Mouse (Mus musculus) urinary bladder, postnatal 36 days (tissue): ENCODE measurements around the gene Erlec1.

Source experiments
- DNase-seq, 2 experiments: peaks; one replicate each; pipeline ENCODE4 v3.0.0; 2022; ENCODE audit warnings: low spot score in 2 of 2, mixed read lengths in 1 of 2

The Erlec1 gene

DNA sequence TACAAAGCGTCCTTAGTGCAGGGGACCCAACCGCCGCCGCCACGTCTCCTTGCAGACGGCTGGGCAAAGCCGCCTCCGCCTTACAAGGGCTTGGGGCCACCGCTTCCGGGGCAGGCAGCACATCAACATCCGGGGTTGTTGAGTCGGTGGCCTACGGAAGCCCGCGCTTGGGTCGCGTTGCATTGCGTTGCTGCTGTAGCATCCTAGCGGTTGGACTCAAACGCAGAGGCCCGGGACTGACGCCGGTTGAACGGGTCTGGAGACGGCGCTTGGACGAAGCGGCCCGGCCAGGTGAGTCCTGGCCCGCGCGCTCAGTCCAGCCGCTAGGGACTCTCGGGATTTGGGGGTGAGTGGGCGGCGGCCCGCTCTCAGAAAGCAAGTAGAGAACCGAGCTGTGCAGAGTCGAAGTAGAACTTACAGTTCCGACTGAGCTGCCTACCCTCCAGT, at the start of gene Erlec1:
Gene Erlec1 (minus strand): TSS at position 57 of the 447 bp plus-strand sequence.
- DNase-seq = peak; percentile 77 to 88

DNA sequence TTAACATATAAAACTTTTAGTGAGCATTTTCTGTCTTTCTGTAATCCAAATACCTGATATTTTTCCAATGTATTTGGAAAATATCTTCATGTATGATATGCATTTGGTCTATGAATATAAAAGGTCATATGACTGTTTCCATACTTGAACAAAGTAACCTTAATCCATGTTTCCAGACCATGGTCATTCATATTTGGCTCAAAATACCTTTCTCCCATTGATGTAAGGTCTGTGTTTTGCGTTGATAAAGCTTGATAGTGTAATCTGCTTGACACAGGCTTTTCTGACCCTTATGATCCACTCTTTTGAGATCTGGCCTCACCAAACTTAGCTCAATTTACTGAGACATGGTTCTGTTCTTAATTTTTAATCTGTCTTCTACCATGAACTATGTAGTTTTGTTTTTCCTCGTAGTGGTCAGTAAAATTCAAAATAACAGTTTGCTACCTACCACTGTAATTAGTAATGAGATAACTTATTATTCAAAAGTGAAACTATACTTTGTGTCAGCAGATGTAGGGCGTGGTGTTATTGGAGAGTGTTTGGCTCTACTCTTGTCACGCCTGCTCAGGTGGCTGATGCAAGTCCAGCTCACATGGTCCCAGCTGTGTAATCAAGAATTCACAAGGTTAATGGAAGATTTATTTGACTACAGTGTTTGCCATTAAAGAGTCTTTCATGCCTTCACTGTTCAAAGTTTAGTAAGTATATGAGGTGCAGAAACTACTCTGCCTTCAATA, 47.2 kb upstream of the Erlec1 start:
- DNase-seq = no peak

DNA sequence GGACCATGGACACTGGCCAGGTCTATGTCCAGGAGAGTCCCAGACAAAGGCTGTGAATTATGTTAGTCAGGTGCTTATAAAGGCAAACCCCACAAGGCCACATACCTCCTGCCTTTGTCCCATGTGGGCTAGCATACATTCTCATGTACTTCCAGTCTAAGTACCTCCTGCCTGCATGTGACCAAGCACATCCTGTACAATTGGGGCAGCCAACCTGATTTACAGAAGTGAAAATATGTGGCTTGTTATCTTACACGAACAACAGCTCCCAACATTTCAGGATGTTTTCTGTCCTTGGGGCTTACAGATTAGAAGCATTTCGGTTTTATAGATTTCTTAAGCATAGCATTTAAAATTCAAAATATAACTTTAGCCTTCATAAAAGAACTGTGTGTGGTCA, 45.9 kb upstream of the Erlec1 start:
- no peak for DNase-seq

DNA sequence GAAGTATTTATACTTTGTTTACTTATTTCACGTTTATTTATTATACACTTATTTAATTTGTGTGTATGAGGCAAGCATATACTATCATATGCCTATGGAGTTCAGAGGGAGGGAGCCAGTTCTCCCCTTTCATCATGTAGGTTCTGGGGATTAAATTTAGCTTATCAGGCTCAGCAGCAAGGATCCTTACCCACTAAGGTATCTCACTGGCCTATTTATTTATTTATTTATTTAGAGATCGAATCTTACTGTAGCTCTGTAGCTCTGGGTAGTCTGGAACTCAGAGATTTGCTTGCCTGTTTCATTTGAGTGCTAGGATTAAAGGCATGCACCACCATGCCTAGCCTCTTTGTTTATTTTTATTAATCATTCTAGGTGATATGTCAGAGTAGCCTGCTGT, 44.6 kb upstream of the Erlec1 start:
- DNase-seq = no peak

DNA sequence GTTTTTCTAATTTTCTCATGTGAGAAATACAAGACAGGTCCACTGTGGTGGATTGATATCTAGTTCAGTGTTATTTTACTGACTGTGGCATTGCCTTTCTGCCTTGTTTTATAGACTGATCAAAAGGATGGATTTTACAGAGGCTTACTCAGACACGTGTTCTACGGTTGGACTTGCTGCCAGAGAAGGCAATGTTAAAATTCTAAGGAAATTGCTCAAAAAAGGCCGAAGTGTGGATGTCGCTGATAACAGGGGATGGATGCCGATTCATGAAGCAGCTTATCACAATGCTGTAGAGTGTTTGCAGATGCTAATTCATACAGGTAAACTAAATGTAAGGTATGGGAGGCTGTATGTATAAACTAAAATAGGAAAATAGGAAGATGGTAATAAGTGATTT, 44.1 kb upstream of the Erlec1 start:
- DNase-seq = no peak

DNA sequence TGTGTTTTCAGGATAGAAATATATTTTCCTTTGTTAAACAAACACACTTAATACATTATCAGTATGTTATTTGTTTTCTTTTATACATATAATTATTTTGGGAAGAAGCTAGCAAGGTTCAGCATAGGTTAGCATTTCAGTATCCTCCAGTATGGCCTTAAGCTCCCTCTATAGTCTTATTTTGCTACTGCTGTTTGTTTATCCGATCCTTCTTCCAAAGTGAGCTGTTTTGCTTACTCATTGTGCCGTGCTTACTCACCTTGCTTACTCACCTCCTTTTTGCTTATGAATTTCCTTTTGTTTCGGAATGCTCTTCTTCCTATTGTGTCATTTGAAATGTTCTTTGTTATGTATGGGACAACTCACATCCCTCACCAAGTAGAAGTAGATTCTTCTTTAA, 42.5 kb upstream of the Erlec1 start:
- DNase-seq = no peak

DNA sequence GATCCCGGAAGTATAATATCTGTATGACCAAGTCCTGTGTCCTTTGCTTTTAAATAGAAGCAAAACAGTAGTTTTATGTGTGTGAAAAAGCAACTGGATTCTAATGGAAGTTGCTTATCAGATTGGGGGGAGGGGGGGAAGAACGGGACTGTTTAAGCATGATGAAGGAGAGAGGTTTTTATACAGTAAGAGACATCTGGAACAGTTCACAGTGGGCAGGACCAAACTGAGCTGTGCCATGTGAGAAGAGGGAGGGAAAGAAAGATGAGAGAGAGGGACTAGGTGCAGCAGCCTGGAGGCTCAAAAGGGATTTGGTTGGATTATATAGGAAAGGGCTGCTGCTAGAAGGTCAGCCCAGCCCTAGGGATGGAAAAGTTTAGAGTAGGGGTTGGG, 32.5 kb upstream of the Erlec1 start:
- DNase-seq = no peak

DNA sequence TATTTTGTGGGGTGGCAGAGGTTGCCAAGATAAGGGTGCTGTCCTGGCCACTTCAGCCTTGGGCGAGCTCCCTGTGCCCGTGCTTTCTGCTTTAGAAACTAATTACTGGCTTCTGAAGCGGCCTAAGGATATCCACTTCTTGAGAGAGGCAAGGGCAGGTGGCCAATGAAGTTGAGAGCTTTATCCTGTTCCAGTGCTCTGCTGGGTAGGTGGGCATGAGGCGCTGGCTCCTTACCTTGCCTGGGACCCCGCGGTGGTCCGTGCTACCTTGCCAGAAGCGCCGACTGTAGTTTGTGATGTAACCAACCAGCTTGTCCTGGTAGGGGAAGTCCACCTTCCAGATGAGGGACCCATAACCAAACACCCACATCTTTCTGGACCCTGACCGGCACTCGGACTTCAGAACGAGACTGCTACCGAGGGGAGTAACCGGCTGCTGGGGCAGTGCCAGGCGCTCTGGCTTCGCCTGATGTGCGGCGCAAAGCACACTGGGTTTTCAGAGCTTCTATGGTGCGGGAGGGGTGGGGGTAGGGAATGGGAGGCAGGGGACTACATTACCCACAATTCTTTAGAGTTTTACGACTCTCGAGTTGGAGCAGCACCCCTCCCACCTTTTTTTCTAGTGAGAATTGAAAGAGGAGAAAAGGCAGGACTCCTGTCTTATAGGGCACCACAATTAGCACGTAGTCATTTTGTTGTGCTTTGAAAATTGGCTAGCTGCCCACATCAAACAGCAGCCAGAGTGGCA, 31.9 kb upstream of the Erlec1 start, which contains the start of gene Chac2:
Gene Chac2 (minus strand): TSS at position 474 of the 748 bp plus-strand sequence.
- peak; percentile 62 to 84 for DNase-seq

DNA sequence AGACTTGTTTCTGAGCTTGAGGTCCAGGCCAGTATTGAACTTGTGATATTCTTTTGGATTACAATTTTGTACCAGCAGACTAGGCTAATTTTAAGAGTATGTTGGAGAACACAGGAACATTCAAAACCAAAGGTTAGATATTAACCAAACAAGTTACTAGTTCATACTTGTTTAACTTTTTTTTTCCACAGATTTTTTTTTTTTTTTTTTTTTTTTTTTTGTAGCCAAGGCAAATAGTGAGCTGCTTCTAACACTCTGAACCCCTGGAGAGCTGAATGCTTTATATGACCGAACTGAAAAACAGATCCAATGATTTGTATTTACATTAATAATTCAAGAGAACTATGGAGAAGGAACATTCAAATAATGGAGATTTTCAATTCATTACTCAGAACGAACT, 31.1 kb upstream of the Erlec1 start:
- DNase-seq = no peak

DNA sequence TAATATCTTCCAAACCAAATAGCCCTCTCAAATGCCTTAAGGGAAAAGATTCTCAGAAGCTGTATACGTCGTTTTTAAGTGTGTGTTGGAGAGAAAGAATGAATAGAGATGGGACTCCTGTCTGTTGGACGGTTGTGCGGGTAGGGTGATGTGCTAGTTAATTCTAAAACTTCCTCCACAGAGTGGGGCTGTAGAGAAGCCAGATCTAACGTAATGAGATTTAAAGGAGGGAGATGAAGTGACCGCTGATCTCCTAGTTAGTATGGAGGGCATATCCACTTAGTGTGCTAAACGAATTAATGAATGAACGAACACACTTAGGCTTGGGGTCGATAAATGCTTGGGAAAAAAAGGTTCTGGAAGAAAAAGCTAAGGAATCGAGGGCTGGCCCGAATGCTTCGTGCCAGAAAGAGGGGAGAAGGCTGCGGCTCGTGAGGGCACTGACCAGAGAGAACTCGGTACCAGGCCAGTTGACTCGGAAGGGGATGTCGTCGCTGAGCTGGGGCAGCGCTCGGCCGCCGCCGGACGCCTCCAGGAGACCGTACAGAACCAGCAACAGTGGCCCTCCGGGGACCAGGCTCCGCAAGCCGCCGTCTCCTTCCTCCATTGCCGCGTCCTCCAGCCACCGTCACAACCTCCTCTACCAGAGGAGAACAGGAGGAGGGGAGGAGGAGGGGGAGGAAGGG, 523 bp downstream of the Erlec1 start:
- peak; percentile 27 to 34 for DNase-seq

DNA sequence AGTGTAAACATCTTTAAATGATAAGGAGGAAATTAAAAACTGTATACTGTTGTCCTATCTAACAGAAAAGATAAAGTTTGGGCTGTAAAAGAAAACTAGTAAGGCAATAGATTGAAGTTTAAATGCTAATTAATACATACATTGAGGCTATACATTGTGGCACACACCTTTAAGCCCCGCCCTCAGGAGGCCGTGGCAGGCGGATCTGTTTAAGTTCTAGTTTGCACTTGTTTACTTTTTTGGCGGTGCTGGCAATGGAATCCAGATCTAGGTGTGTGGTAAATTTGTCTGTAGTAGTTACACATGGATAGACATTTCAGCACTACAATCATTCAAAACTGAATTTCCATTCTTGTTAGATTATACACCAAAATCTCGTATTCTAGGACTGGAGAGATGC, 1.3 kb downstream of the Erlec1 start:
- DNase-seq = no peak

DNA sequence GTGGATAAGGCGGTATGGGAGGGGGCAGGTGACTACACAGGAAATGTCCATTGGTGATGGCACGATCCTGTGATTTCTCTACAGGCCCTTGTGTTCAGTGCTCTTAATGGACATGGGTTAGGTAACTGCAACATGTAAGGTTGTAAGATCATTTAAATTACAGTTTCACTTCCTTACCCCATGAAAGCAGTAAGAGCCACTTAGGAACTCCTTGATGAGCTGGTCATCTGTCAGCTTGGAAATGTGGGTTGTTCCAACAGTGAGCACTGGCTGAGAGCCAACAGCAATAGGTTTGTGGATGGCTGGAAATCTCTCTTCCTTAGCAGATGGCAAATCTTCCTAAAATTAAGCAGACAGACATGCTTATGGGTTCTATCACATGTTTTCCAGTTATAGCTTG, 10.6 kb downstream of the Erlec1 start:
- DNase-seq = no peak

DNA sequence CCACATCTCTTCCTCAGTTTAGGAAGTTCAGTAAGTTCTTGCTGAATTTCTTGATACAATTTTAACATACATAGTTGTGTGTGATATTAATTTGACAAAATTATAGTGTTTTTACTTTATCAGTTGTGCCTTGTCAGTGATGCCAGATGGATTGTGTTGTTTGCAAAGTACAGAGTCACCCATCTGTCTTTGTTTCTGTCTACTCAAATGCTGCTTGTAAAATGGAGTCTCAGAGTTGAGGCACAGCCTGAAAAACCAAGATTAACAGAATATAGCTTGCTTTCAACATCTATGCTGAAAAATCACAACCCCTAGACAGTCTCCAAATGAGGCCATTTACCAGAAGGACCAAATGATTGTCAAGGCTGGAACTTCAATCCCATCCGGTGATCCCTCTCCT, 25.6 kb downstream of the Erlec1 start:
- DNase-seq = no peak

DNA sequence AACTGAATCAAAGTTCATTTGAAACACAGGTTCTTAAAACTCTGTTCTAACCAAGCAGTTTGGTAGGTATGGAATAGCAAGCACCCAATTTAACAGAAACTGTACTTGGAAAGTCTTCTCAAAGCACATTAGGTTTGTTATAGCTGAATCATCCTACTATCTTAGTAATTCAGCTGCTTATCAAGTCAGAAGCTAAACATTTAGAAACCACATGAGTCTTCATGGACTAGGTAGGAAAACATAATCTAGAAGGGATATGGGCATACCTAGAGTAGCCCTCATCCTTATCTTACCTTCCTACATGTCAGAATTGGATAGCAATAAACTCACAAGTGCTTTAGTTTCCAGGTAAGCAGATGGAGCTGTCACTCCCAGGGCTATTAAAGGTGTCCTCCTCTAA, 26.1 kb downstream of the Erlec1 start:
- no peak for DNase-seq

DNA sequence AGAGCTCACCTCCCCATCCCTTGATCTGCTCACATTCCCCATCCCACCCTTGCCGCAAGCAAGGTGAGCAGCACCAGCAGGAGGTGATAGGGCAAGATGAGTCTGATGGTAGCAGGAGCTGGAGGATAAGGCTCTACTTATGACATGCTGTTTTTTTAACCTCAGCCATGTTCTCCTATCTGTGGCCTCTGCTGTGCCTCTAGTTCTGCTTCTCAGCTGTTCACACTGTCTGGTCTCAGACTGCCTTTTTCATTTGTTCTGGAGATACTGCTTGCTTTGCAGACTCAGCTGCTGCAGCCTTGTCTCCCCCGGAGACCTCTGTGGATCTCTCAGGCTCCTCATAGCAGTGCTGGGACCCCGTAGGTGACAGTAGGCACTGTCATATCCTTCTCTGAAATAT, 30.9 kb downstream of the Erlec1 start:
- no peak for DNase-seq

DNA sequence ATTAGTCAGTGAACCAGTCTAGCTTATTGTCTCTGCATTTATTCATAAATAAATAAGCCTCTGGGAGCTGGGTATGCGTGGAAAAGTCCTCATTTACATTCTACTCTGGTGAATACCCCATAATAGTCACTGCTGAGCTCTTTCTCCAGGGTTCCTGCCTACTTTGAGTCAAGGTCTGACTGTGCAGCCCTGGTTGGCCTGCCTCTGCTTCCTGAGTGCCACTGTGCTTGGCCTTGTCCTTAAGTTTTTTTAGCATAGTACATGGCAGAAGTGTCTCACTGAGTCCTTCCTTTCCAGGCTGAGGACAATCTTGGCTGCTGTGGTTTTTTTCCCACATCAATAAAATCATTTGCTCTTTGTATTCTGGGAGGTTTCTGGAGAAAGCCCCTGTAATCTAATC, 33.5 kb downstream of the Erlec1 start:
- DNase-seq = no peak

DNA sequence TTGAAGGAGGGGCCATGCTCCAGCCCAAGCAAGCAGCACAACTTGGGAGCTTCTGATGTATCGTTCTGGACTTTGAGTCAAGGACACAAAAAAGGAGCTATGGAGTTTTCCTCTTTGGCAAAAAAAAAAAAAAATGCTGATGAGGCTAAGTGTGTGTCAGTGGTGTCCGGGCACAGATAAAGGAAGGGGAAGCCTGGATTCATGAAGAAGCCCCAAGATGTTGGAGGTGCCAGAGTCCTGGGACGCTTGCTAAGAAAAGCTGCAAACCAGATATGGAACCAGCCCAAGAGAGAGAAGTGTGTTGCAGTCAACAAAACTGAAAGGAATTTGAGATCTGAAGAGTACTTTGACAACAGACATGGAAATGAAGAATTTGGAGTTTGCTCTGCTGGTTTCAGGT, 41.8 kb downstream of the Erlec1 start:
- no peak for DNase-seq

DNA sequence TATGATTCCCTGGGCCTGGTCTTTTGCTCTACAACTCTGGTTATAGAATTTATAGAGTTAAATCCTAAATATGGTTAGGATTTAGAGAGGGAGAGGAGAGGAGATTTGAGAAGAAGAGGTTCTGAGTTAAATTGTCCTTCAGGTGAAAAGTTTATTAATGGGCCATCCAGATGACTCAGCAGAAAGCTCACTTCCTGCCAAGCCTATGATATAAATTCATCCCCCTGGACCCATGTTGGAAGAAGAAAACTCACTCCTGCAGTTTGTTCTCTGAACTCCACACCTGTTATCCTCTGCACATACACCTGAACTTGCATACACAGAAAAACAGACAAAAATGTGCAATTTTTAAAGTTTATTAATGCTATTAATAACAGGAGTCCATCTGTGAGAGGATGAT, 54.8 kb downstream of the Erlec1 start:
- DNase-seq = no peak

DNA sequence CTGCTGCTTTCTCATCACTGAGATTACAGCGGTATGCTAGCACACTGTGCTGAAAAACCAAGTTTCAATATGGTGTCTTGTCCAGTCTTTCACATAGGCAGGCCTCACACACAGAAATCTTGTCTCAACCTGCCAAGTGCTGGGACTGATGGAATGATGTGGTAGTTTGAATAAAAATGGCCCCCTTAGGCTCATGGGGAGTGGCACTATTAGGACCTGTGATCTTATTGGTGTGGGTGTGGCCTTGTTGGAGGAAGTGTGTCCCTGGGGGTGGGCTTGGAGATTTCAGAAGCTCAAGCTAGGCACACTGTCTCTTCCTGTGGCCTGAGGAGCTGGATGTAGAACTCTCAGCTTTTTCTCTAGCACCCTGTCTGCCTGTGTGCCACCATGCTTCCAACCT, 57.9 kb downstream of the Erlec1 start:
- DNase-seq = no peak

DNA sequence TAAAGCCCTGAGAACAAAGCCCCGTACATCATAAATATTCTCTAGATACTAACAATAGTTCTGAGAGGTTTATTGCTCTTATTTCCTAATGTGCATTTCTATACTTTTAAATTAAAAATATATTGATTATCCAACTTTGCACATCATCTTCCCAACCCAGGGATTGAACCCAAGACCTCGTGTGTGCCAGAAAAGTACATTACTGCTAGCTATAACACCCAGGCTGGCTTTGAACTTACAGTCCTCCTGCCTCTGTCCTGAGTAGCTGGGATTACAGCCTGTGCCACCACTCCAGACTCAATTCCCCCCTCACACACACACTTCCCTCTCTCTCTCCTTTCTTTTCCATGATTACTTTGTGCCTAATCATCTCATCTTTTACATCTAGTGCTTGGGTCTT, 66.0 kb downstream of the Erlec1 start:
- DNase-seq = no peak

DNA sequence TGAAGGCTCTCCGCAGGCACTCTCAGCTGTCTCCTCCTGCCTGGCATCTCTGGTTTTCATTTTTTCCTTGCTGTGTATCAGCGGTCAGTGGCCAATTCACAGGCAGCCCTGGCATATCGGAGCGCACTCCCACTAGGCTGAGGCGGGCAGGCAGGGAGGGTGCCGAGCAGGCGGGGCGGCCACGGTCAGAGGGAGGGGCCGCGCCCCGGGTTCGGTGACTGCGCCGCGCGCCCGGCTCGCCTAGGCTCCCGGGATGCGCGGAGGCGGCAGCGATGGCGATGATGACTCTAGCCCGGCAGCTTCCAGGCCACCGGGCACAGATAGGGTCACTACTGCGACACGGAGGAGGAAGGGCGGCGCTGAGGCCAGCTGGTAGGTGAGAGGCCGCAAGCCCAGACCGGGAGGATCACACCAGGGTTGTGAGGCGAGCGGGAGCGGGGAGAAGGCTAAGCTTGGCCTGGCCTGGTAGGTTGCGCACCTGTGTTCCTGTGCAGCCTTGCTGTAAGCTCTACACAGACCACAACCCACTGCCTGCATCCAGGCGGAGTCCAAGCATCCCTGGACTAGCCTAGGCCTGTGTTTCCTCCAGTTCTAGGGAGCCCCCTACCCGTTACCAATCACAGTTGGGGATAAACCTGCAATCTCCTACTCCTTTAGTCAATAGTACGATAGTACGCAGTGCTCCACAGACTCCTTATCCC, 68.8 kb downstream of the Erlec1 start, which contains the start of the genes Gpr75 and Asb3:
Gene Gpr75 (plus strand): TSS at position 188 of the 701 bp plus-strand sequence.
Gene Asb3 (plus strand): TSS at position 246 of the 701 bp plus-strand sequence.
- DNase-seq = peak; percentile 30 to 45
